Mouse (Mus musculus) 416B (cell line): ENCODE results near the gene Bnipl.

Experiments
- DNase-seq: peaks from one replicate; pipeline ENCODE4 v3.0.0; 2011; ENCODE audit warnings: low read depth

Bnipl gene

GRCm38 (mm10) chr3:95280747-95281146 is 29.8 kb upstream of the Bnipl start:
- peak; percentile 70 for DNase-seq

- no peak for DNase-seq
These were observed 26.2 kb upstream of the Bnipl start for GRCm38 (mm10) chr3:95277149-95277551.

- peak; percentile 48 for DNase-seq
These were observed 25.5 kb upstream of the Bnipl start for GRCm38 (mm10) chr3:95276428-95276934.

GRCm38 (mm10) chr3:95275161-95275560 is 24.2 kb upstream of the Bnipl start:
- DNase-seq: no peak

GRCm38 (mm10) chr3:95274453-95274852 is 23.5 kb upstream of the Bnipl start:
- DNase-seq: no peak

- DNase-seq: no peak
These were observed 22.5 kb upstream of the Bnipl start for GRCm38 (mm10) chr3:95273471-95273870.

GRCm38 (mm10) chr3:95270766-95271364 is 19.9 kb upstream of the Bnipl start:
- DNase-seq: no peak

GRCm38 (mm10) chr3:95269789-95270188 is 18.8 kb upstream of the Bnipl start:
- DNase-seq: no peak

- peak; percentile 45 for DNase-seq
These were observed 16.9 kb upstream of the Bnipl start for GRCm38 (mm10) chr3:95267855-95268254.

- DNase-seq: no peak
These were observed 15.1 kb upstream of the Bnipl start for GRCm38 (mm10) chr3:95266052-95266451.

- no peak for DNase-seq
These were observed 13.7 kb upstream of the Bnipl start for GRCm38 (mm10) chr3:95264724-95265123.

GRCm38 (mm10) chr3:95263089-95263739 is 12.2 kb upstream of the Bnipl start:
- DNase-seq: peak; percentile 77

GRCm38 (mm10) chr3:95261975-95262374 is 11.0 kb upstream of the Bnipl start:
- no peak for DNase-seq

- DNase-seq: no peak
These were observed 5.9 kb upstream of the Bnipl start for GRCm38 (mm10) chr3:95256931-95257330.

GRCm38 (mm10) chr3:95250361-95250760 is 632 bp downstream of the Bnipl start:
- DNase-seq: no peak

- DNase-seq: no peak
These were observed 3.2 kb downstream of the Bnipl start for GRCm38 (mm10) chr3:95247660-95248336.

- DNase-seq: peak; percentile 29
These were observed 4.3 kb downstream of the Bnipl start for GRCm38 (mm10) chr3:95246465-95247231.

GRCm38 (mm10) chr3:95243086-95243485 is 7.9 kb downstream of the Bnipl start:
- DNase-seq: no peak

GRCm38 (mm10) chr3:95241498-95241897 is 9.5 kb downstream of the Bnipl start, which contains the start of gene Gm128:
TSS of gene Gm128 (minus strand) at chr3:95241598.
- no peak for DNase-seq

- DNase-seq: no peak
These were observed 10.1 kb downstream of the Bnipl start for GRCm38 (mm10) chr3:95240900-95241299.

GRCm38 (mm10) chr3:95239971-95240370 is 11.0 kb downstream of the Bnipl start:
- DNase-seq: no peak

- peak; percentile 44 for DNase-seq
These were observed 12.0 kb downstream of the Bnipl start for GRCm38 (mm10) chr3:95239022-95239421.
